Mouse (Mus musculus) kidney, embryonic 16.5 days (tissue): ENCODE measurements around the gene Clec4b2. TPM values are rescaled to one million over a fixed set of nuclear protein-coding genes. Genes with fewer than 3 reads are reported as not detected.
"Not testable (repeated sequence)": the region's sequence is repeated elsewhere in the genome, so short reads cannot be mapped to it uniquely, and the experiment has no call there.

Experiments
- ATAC-seq: fragments of 200-750 bp; cut with Nextera tagmentation; 2 replicates; pipeline ENCODE4 v1.8.0; 2017; ENCODE audit warnings: moderate TSS enrichment; ENCODE audit not compliant: low FRiP score, low TSS enrichment
- H3K27ac ChIP-seq: fragments of 300-500 bp; sonication (generic); 2 replicates; pipeline ENCODE4 v1.5.1; 2014; ENCODE audit warnings: low read length
- H3K27me3 ChIP-seq: fragments of 300-500 bp; sonication (generic); 2 replicates; pipeline ENCODE4 v1.6.1; 2014; ENCODE audit warnings: low read length, control low read depth, mixed read lengths; ENCODE audit not compliant: insufficient read depth
- H3K36me3 ChIP-seq: fragments of 300-500 bp; sonication (generic); 2 replicates; pipeline ENCODE4 v1.6.1; 2014; ENCODE audit warnings: low read length, control low read depth, mixed read lengths; ENCODE audit not compliant: insufficient read depth
- H3K4me1 ChIP-seq: fragments of 300-500 bp; sonication (generic); 2 replicates; pipeline ENCODE4 v1.6.1; 2014; ENCODE audit warnings: low read length, control low read depth, mixed read lengths; ENCODE audit not compliant: insufficient read depth
- H3K4me2 ChIP-seq: fragments of 300-500 bp; sonication (generic); replicated peaks from 2 replicates; pipeline ENCODE4 v1.6.1; 2014; ENCODE audit warnings: low read depth, low read length
- H3K4me3 ChIP-seq: fragments of 300-500 bp; sonication (generic); 2 replicates; pipeline ENCODE4 v1.5.1; 2014; ENCODE audit warnings: mild to moderate bottlenecking, low read length
- H3K9ac ChIP-seq: fragments of 300-500 bp; sonication (generic); replicated peaks from 2 replicates; pipeline ENCODE4 v1.6.1; 2014; ENCODE audit warnings: low read length
- H3K9me3 ChIP-seq: fragments of 300-500 bp; sonication (generic); 2 replicates; pipeline ENCODE4 v1.6.1; 2016; ENCODE audit warnings: low read length, control low read depth
- WGBS: fragments of 180-500 bp; shearing (Covaris S2); extraction: QIAGEN DNeasy Blood & Tissue Kit; methylation state at CpG from one replicate; pipeline ENCODE4 v1.1.7; 2014; 5-methylcytosine and 5-hydroxymethylcytosine counted together
- polyA plus RNA-seq: library from polyadenylated mRNA; unstranded; fragments of >200 nt; fragmentation: Nextera tagmentation; extraction: Ambion mirVana; gene quantifications from 2 replicates; pipeline ENCODE4 v1.2.1, GENCODE M21; 2015

The Clec4b2 gene
- polyA plus RNA-seq, 1 experiment from 2014 or later = not detected

- WGBS = 84% methylated on average over 1 of the region's 1 CpGs
- H3K4me3 ChIP-seq = no peak overlapping the region
- H3K27me3 ChIP-seq = no peaks in the 10 kb centered on the region
- no peaks in the 10 kb centered on the region for H3K36me3 ChIP-seq
- no peak overlapping the region for H3K4me2 ChIP-seq
- H3K27ac ChIP-seq = no peak overlapping the region
- no peak overlapping the region for H3K9ac ChIP-seq
- no peaks in the 10 kb centered on the region for H3K9me3 ChIP-seq
- no peak for ATAC-seq
- H3K4me1 ChIP-seq = no peaks in the 10 kb centered on the region
Observed at GRCm38 (mm10) chr6:123211726-123212125, 39.0 kb downstream of the Clec4b2 start.

DNA sequence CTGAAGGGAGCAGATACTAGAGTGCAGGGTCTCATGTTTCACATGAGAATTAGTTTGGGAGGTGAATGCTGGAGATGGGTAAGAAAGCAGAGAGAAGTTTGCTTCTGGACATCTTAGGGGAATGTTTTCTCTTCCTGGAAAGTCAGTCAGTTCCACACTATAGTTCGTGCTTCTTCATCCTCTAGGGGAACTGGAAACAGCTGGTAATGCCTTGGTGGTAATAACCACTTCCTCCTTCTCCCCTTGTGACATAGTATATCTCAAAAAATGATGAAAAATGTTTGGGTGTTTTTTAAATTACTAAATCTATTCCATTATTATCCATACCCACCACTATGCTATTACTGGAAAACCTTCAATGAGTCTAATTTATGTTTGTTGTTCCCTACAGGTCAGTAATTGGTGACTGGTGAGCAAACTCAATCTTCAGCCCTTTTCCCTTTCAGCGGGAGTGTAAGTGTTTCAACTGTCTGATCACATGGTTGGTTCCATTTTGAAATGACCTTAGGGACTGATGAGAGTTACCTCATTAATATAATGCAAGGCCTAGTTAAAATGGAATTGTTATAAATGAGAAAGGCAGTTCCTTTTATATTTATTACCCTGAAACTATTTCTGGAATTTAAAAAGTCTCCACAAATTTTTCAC is 55.0 kb downstream of the Clec4b2 start:
- ATAC-seq = no peak
- Histone ChIP-seq H3K36me3 (no peaks in the 10 kb centered on the region), H3K4me1 (no peaks in the 10 kb centered on the region), H3K4me3 (no peak overlapping the region), H3K27me3 (no peaks in the 10 kb centered on the region), H3K9ac (no peak overlapping the region), H3K4me2 (no peak overlapping the region), H3K27ac (no peak overlapping the region), H3K9me3 (no peaks in the 10 kb centered on the region)
- WGBS = 68% methylated on average over 2 of the region's 2 CpGs

DNA sequence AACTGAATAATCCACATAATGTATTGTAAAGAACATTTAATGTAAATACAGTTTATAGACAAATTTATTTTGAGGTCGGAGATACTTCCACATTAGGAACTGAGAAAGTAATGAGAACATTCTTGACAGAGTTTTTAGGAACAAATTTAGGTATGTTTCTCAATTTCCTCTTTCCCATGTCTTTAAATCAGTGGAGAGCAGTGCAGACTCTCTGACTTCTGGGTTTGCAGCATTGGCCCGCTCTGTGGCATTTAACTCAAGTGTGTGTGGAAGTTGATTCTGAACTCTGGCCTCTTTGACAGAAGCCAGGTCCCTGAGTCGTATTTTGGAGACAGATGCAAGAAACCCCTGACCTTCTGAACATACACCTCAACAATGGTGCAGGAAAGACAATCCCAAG is 57.0 kb downstream of the Clec4b2 start, which contains the start of gene Clec4n:
TSS of gene Clec4n (plus strand) at position 200 of the 400 bp plus-strand sequence.
- no peak within 1 kb of the TSS for H3K27ac ChIP-seq
- WGBS = 67% methylated on average over 3 of the region's 3 CpGs
- H3K4me2 ChIP-seq = no peak within 1 kb of the TSS
- H3K4me3 ChIP-seq = no peak within 1 kb of the TSS
- H3K9me3 ChIP-seq = no peaks in the 10 kb centered on the region
- H3K9ac ChIP-seq = no peak within 1 kb of the TSS
- ATAC-seq = no peak
- no peaks in the 10 kb centered on the region for H3K4me1 ChIP-seq
- H3K36me3 ChIP-seq = no peaks in the 10 kb centered on the region
- no peaks in the 10 kb centered on the region for H3K27me3 ChIP-seq

GRCm38 (mm10) chr6:123231149-123231548 is 58.5 kb downstream of the Clec4b2 start:
- Histone ChIP-seq H3K4me1 (no peaks in the 10 kb centered on the region), H3K9ac (no peak overlapping the region), H3K36me3 (no peaks in the 10 kb centered on the region), H3K27ac (no peak overlapping the region), H3K4me2 (no peak overlapping the region), H3K27me3 (no peaks in the 10 kb centered on the region), H3K4me3 (no peak overlapping the region), H3K9me3 (no peaks in the 10 kb centered on the region)
- ATAC-seq = no peak
- WGBS = 74% methylated on average over 2 of the region's 2 CpGs

- H3K4me2 ChIP-seq = no peak overlapping the region
- no peak for ATAC-seq
Observed at GRCm38 (mm10) chr6:123237582-123237981, 64.9 kb downstream of the Clec4b2 start.

GRCm38 (mm10) chr6:123244201-123244600 is 71.5 kb downstream of the Clec4b2 start:
- no peak overlapping the region for H3K9ac ChIP-seq
- H3K4me1 ChIP-seq = no peaks in the 10 kb centered on the region
- H3K36me3 ChIP-seq = no peaks in the 10 kb centered on the region
- WGBS = 82% methylated on average over 5 of the region's 5 CpGs
- H3K9me3 ChIP-seq = no peaks in the 10 kb centered on the region
- no peak overlapping the region for H3K4me3 ChIP-seq
- H3K27me3 ChIP-seq = no peaks in the 10 kb centered on the region
- H3K27ac ChIP-seq = no peak overlapping the region
- H3K4me2 ChIP-seq = no peak overlapping the region
- no peak for ATAC-seq

More at GRCm38 (mm10) chr6:123237582-123237981, 64.9 kb downstream of the Clec4b2 start:
- Histone ChIP-seq H3K9me3 (no peaks in the 10 kb centered on the region), H3K9ac (no peak overlapping the region), H3K27ac (no peak overlapping the region), H3K4me3 (no peak overlapping the region), H3K4me1 (no peaks in the 10 kb centered on the region), H3K27me3 (no peaks in the 10 kb centered on the region), H3K36me3 (no peaks in the 10 kb centered on the region)

GRCm38 (mm10) chr6:123248862-123249261 is 76.2 kb downstream of the Clec4b2 start:
- not testable (repeated sequence) for H3K4me3 ChIP-seq, H3K36me3 ChIP-seq, ATAC-seq, H3K27ac ChIP-seq, H3K4me1 ChIP-seq, H3K4me2 ChIP-seq, H3K9ac ChIP-seq, H3K9me3 ChIP-seq, H3K27me3 ChIP-seq
- WGBS = 84% methylated on average over 2 of the region's 2 CpGs

GRCm38 (mm10) chr6:123252735-123253134 is 80.0 kb downstream of the Clec4b2 start:
- no peak overlapping the region for H3K27ac ChIP-seq

More at GRCm38 (mm10) chr6:123252735-123253134, 80.0 kb downstream of the Clec4b2 start:
- no peak for ATAC-seq
- no peaks in the 10 kb centered on the region for H3K36me3 ChIP-seq
- H3K4me2 ChIP-seq = no peak overlapping the region
- H3K4me1 ChIP-seq = no peaks in the 10 kb centered on the region
- H3K4me3 ChIP-seq = no peak overlapping the region
- H3K9ac ChIP-seq = no peak overlapping the region
- no peaks in the 10 kb centered on the region for H3K27me3 ChIP-seq
- no peaks in the 10 kb centered on the region for H3K9me3 ChIP-seq

Other genes with a start within 250 kb of the Clec4b2 start
- 2.7 and 2.8 TPM in 2 replicates for gene Clec4a3, start 220.4 kb upstream of the Clec4b2 start, polyA plus RNA-seq
- not detected in 2 replicates for gene Clec4a4, start 182.5 kb upstream of the Clec4b2 start, polyA plus RNA-seq
- gene Clec4b1, start 122.9 kb upstream of the Clec4b2 start, polyA plus RNA-seq = not detected in 2 replicates
- 2.2 and 2.6 TPM in 2 replicates for gene Clec4a2, start 66.5 kb upstream of the Clec4b2 start, polyA plus RNA-seq
- 2.0 and 3.7 TPM in 2 replicates for gene Clec4n, start 57.0 kb downstream of the Clec4b2 start, polyA plus RNA-seq
- 0.13 TPM in 1 of 2 replicates, not detected in the other for gene Clec4d, start 89.2 kb downstream of the Clec4b2 start, polyA plus RNA-seq
- gene Clec4e, start 117.0 kb downstream of the Clec4b2 start, polyA plus RNA-seq = 0.06 and 0.19 TPM in 2 replicates
- not detected in 2 replicates for gene Vmn2r19, start 135.4 kb downstream of the Clec4b2 start, polyA plus RNA-seq
- gene Vmn2r20, start 245.2 kb downstream of the Clec4b2 start, polyA plus RNA-seq = not detected in 2 replicates